Mouse (Mus musculus) midbrain, embryonic 15.5 days (tissue): Measurements from ENCODE around the gene Nudt19. TPM values are rescaled to one million over a fixed set of nuclear protein-coding genes. Genes with fewer than 3 reads are reported as not detected.
"Not testable (repeated sequence)": the region's sequence is repeated elsewhere in the genome, so short reads cannot be mapped to it uniquely, and the experiment has no call there.

Source experiments
- ATAC-seq: fragments of 200-750 bp; cut with Nextera tagmentation; replicated peaks from 2 replicates; pipeline ENCODE4 v1.8.0; 2017; ENCODE audit warnings: moderate TSS enrichment
- H3K27ac ChIP-seq: fragments of 300-500 bp; sonication (generic); 2 replicates; pipeline ENCODE4 v1.5.1; 2015; ENCODE audit warnings: mild to moderate bottlenecking, inconsistent platforms
- H3K27me3 ChIP-seq: fragments of 300-500 bp; sonication (generic); replicated peaks from 2 replicates; pipeline ENCODE4 v1.6.1; 2015; ENCODE audit warnings: inconsistent platforms
- H3K36me3 ChIP-seq: fragments of 300-500 bp; sonication (generic); replicated peaks from 2 replicates; pipeline ENCODE4 v1.6.1; 2015; ENCODE audit warnings: inconsistent platforms
- H3K4me1 ChIP-seq: fragments of 300-500 bp; sonication (generic); 2 replicates; pipeline ENCODE4 v1.6.1; 2015; ENCODE audit warnings: inconsistent platforms
- H3K4me2 ChIP-seq: fragments of 300-500 bp; sonication (generic); 2 replicates; pipeline ENCODE4 v1.6.1; 2015; ENCODE audit warnings: inconsistent platforms, mild to moderate bottlenecking, moderate library complexity
- H3K4me3 ChIP-seq: fragments of 300-500 bp; sonication (generic); 2 replicates; pipeline ENCODE4 v1.5.1; 2015; ENCODE audit warnings: mild to moderate bottlenecking, inconsistent platforms
- H3K9ac ChIP-seq: fragments of 300-500 bp; sonication (generic); 2 replicates; pipeline ENCODE4 v1.6.1; 2015; ENCODE audit warnings: mild to moderate bottlenecking, inconsistent platforms
- H3K9me3 ChIP-seq: fragments of 300-500 bp; sonication (generic); 2 replicates; pipeline ENCODE4 v1.6.1; 2016; ENCODE audit warnings: inconsistent platforms
- WGBS: fragments of 180-500 bp; shearing (Covaris S2); methylation state at CpG from one replicate; pipeline ENCODE4 v1.1.7; 2015; ENCODE audit warnings: mixed read lengths; 5-methylcytosine and 5-hydroxymethylcytosine counted together
- polyA plus RNA-seq: library from polyadenylated mRNA; unstranded; fragments of >200 nt; fragmentation: Nextera tagmentation; extraction: Ambion mirVana; gene quantifications from 2 replicates; pipeline ENCODE4 v1.2.1, GENCODE M21; 2015

The Nudt19 gene
- polyA plus RNA-seq, 1 experiment from 2014 or later, result 87.3 TPM

- H3K4me3 ChIP-seq, result no peak overlapping the region
- no peak overlapping the region for H3K9ac ChIP-seq
- no peaks in the 10 kb centered on the region for H3K27me3 ChIP-seq
- no peak for ATAC-seq
- no peak overlapping the region for H3K4me2 ChIP-seq
- 91% methylated on average over 3 of the region's 3 CpGs for WGBS
- no peak overlapping the region for H3K27ac ChIP-seq
- H3K9me3 ChIP-seq, result no peaks in the 10 kb centered on the region
- H3K36me3 ChIP-seq, result no peaks in the 10 kb centered on the region
- H3K4me1 ChIP-seq, result peaks cover 9% of the 10 kb centered on the region
These were observed 3.7 kb upstream of the Nudt19 start for GRCm38 (mm10) chr7:35559838-35560237.

- H3K9me3 ChIP-seq, result no peaks in the 10 kb centered on the region
- H3K9ac ChIP-seq, result no peak overlapping the region
- H3K36me3 ChIP-seq, result no peaks in the 10 kb centered on the region
- WGBS, result 52% methylated on average over 2 of the region's 2 CpGs
- peaks cover 18% of the 10 kb centered on the region for H3K4me1 ChIP-seq
- H3K27ac ChIP-seq, result no peak overlapping the region
- H3K4me2 ChIP-seq, result no peak overlapping the region
- H3K4me3 ChIP-seq, result no peak overlapping the region
- no peak for ATAC-seq
- H3K27me3 ChIP-seq, result no peaks in the 10 kb centered on the region
These were observed 2.6 kb upstream of the Nudt19 start for GRCm38 (mm10) chr7:35558681-35559080.

DNA sequence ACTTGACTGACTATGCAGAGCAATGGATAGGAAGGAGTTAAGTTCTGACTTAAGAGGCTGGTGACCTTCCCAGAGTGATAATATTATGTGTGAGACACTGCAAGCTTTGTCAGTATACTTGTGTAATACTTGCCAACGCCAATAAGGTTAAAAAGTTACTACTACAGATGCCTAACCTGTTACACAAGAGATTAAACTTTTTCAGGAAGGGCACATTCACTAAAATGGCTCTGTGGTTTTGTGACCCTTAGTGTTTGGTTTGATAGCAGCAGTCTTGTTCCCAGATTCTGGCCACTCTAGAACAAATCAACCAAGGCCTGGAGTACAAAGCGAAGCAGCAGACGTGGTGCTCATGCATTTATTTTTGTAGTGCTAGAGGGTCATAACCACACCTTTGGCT, 1.5 kb upstream of the Nudt19 start:
- no peak for ATAC-seq
- H3K4me3 ChIP-seq, result no peak overlapping the region
- H3K4me1 ChIP-seq, result peaks cover 18% of the 10 kb centered on the region
- no peak overlapping the region for H3K27ac ChIP-seq
- WGBS, result 85% methylated on average over 3 of the region's 3 CpGs
- H3K9me3 ChIP-seq, result no peaks in the 10 kb centered on the region
- H3K4me2 ChIP-seq, result no peak overlapping the region
- H3K27me3 ChIP-seq, result no peaks in the 10 kb centered on the region
- H3K9ac ChIP-seq, result no peak overlapping the region
- H3K36me3 ChIP-seq, result no peaks in the 10 kb centered on the region

- ATAC-seq, result no peak
- Histone ChIP-seq H3K9me3 (no peaks in the 10 kb centered on the region), H3K36me3 (no peaks in the 10 kb centered on the region), H3K27me3 (no peaks in the 10 kb centered on the region), H3K4me1 (peaks cover 18% of the 10 kb centered on the region), H3K9ac (no peak overlapping the region), H3K27ac (no peak overlapping the region), H3K4me2 (no peak overlapping the region), H3K4me3 (no peak overlapping the region)
- 91% methylated on average over 5 of the region's 5 CpGs for WGBS
These were observed 801 bp upstream of the Nudt19 start for GRCm38 (mm10) chr7:35556905-35557304.

- Histone ChIP-seq H3K27me3 (no peaks in the 10 kb centered on the region), H3K36me3 (peaks cover 8% of the 10 kb centered on the region; the same call in 1 of the 2 replicates), H3K9ac (peak overlapping the region; percentile 85), H3K4me1 (peaks cover 18% of the 10 kb centered on the region), H3K4me2 (peak overlapping the region; percentile 96), H3K9me3 (no peaks in the 10 kb centered on the region), H3K4me3 (peak overlapping the region; percentile 94), H3K27ac (peak overlapping the region; percentile 94)
- peak; percentile 96 for ATAC-seq
- WGBS, result under 1% methylated on average over 93 of the region's 93 CpGs
These were observed 590 bp downstream of the Nudt19 start for GRCm38 (mm10) chr7:35555224-35556204.

DNA sequence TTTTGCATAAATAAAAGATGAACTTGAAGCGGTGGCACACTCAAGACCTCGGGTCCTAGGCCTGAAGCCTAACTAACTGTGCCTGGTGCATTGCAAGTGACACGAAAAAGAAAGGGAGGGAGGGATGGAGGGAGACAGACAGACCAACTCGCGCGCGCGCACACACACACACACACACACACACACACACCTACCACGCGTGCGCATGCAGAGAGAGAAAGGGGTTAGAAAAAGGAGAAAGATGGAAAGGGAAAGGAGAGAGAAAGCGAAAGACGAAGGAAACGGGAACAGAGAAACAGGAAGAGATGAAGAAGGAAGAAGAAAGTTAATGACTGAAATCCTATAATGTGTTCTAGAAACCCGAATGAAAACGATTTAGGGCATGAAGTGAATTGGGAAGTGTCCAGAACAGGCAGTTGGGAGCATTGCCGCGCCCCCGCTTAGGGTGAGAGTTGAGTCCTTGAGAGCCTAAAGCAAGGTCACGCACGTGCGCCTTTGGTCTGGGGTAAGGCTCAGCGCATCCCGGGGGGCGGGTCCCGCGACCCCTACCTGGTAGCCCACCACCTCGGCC, 1.4 kb downstream of the Nudt19 start:
- Histone ChIP-seq H3K36me3 (peaks cover 15% of the 10 kb centered on the region), H3K9me3 (no peaks in the 10 kb centered on the region), H3K27ac (peak overlapping the region; percentile 94), H3K27me3 (no peaks in the 10 kb centered on the region), H3K9ac (peak overlapping the region; percentile 85), H3K4me3 (peak overlapping the region; percentile 94), H3K4me1 (peaks cover 18% of the 10 kb centered on the region), H3K4me2 (peak overlapping the region; percentile 96)
- WGBS, result 5% methylated on average over 28 of the region's 28 CpGs
- ATAC-seq, result peak; percentile 64

DNA sequence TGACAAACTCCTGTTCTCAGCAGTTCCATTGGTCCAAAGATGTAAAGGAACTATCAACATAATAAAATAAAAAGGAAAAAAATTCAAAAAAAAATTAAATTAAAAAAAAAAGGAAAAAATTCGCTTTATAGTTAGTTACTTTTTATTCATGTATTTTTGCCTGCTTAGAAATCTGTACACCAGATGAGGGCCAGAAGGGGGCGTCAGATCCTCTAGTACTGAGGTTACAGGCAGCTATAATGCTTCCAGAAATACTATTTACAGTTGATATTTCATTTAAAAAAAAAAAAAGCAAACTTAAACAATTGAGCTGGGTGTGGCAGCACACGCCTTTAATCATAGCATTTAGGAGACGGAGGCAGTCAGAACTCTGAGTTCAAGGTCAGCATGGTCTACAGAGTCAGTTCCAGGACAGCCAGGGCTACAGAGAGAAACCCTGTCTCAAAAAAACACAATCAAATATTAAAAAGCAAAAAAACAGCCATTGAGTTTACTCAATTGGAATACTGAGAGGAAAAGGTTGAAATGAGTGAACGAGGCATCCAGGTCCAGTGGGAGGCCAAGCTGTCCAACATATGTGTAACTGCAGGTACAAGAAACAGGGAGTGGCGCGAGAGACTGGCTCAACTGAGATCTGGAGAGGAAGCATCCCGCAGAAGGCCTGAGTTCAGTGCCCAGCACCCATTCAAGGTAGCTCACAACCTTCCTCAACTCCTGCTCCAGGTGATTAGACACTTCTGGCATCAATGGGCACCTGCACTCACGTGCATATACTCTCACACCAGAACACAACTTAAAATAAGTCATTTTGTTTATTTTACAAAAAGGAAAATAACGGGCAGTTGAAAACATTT, 2.1 kb downstream of the Nudt19 start:
- peak overlapping the region; percentile 96 for H3K4me2 ChIP-seq
- 67% methylated on average over 10 of the region's 10 CpGs for WGBS
- H3K27me3 ChIP-seq, result no peaks in the 10 kb centered on the region
- 0 out of 2 replicates have a peak overlapping the region, but pooled peaks have one; percentile 1 for H3K27ac ChIP-seq
- peaks cover 20% of the 10 kb centered on the region for H3K36me3 ChIP-seq
- no peak for ATAC-seq
- H3K9ac ChIP-seq, result no peak overlapping the region
- no peaks in the 10 kb centered on the region for H3K9me3 ChIP-seq
- peaks cover 18% of the 10 kb centered on the region for H3K4me1 ChIP-seq
- H3K4me3 ChIP-seq, result peak overlapping the region; percentile 94

- no peak overlapping the region for H3K27ac ChIP-seq
- peak; percentile 60 for ATAC-seq
- no peak overlapping the region for H3K9ac ChIP-seq
- no peak overlapping the region for H3K4me3 ChIP-seq
- H3K4me1 ChIP-seq, result no peaks in the 10 kb centered on the region
- H3K9me3 ChIP-seq, result no peaks in the 10 kb centered on the region
- H3K27me3 ChIP-seq, result no peaks in the 10 kb centered on the region
- peaks cover 14% of the 10 kb centered on the region for H3K36me3 ChIP-seq
- no peak overlapping the region for H3K4me2 ChIP-seq
- WGBS, result 30% methylated on average over 4 of the region's 4 CpGs
These were observed 10.2 kb downstream of the Nudt19 start for GRCm38 (mm10) chr7:35545881-35546280.

DNA sequence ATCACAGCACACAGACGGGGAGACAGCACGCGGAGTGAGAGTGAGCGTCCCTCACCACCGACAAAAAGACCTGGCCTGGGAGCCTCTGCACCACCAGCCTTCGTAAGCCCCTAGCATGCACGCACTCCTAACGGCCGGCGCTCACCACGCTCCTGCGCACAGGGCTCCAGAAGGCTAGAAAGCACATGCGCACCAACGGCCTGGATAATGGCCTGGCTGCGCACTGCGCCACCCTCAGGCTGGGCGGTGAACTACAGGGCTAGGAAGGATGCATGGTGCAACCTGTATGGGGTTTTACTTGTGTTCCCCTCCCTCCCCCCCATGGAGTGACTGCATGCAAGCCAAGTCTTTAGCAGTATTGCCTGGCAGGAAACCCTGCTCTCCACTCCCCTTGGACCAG, 18.5 kb downstream of the Nudt19 start, which contains the start of gene Tdrd12:
Gene Tdrd12, minus strand, starts transcription at position 184 of the 400 bp plus-strand sequence.
- Histone ChIP-seq H3K4me2 (no peak within 1 kb of the TSS), H3K4me3 (no peak within 1 kb of the TSS), H3K36me3 (no peaks in the 10 kb centered on the region), H3K27ac (no peak within 1 kb of the TSS), H3K27me3 (no peaks in the 10 kb centered on the region), H3K4me1 (no peaks in the 10 kb centered on the region), H3K9me3 (no peaks in the 10 kb centered on the region), H3K9ac (no peak within 1 kb of the TSS)
- WGBS, result 91% methylated on average over 17 of the region's 17 CpGs
- ATAC-seq, result no peak

DNA sequence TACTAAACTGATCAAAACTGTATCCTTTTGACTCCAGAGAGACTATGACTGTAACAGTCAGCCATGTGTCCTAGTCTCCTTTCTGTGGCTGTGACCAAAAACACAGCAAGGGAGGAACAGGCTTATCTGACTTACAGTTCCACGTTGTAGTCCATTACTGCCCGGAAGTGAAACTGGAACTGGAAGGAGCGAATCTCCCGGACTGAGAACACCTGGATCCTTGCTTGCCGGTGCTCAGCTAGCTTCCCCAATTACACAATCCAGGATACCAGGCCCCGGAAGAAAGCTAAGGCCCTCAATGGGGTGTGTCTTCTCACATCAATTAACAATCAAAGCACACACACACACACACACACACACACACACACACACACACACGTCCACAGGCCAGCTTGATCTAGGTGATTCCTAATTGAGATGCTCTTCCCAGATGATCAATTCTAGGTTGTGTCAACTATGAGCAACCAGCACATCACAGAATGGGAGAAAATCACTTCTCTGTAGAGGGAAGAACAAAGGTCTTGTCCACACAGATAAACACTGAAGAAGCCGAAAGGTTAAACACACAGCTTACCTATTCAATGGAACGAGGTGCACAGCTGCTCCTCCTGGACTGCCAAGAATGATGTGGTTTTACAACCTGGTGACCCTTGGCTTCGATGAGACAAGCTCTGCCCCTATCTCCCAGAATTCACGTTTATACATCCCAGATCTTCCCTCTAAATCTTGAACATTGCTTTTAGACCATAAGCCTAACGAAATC, 20.2 kb downstream of the Nudt19 start:
- no peaks in the 10 kb centered on the region for H3K9me3 ChIP-seq
- 85% methylated on average over 12 of the region's 12 CpGs for WGBS
- no peaks in the 10 kb centered on the region for H3K36me3 ChIP-seq
- no peaks in the 10 kb centered on the region for H3K27me3 ChIP-seq
- no peaks in the 10 kb centered on the region for H3K4me1 ChIP-seq
- H3K27ac ChIP-seq, result no peak overlapping the region
- ATAC-seq, result no peak
- no peak overlapping the region for H3K9ac ChIP-seq
- no peak overlapping the region for H3K4me2 ChIP-seq
- no peak overlapping the region for H3K4me3 ChIP-seq

DNA sequence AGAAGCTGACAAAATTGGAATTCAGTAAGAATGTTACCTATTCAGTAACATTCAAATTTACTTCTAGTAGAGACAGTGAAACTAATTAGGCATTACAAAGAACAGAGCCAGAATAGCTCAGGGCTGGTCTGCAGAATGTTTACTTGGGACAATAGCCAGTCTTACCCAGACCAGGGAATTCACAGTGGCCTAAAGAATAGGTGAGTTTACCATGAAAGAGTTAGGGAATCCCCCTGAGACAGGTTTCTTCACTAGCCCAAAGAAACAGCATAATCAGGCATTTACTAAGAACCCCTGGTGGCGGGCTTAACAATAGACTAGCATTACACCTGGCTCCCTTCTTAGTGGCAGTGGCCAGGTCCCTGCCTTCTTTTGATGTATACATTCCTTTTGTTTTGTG, 25.6 kb downstream of the Nudt19 start:
- H3K27me3 ChIP-seq, H3K9me3 ChIP-seq, H3K27ac ChIP-seq, ATAC-seq, H3K9ac ChIP-seq, H3K36me3 ChIP-seq, H3K4me2 ChIP-seq, H3K4me1 ChIP-seq, H3K4me3 ChIP-seq: not testable (repeated sequence)
- WGBS, result 21% methylated on average over 1 of the region's 1 CpGs
